Mouse (Mus musculus) cortical plate, adult 2 months (tissue): ENCODE measurements around the gene Nkiras2.

Source experiments
- CTCF ChIP-seq: fragments of 200-500 bp; IDR thresholded peaks from 2 replicates; pipeline ENCODE4 v1.5.1; 2011; ENCODE audit warnings: mild to moderate bottlenecking, control low read depth, low read length; ENCODE audit not compliant: insufficient read depth; ENCODE audit errors: extremely low read depth
- POLR2A ChIP-seq: fragments of 200-500 bp; IDR thresholded peaks from 2 replicates; pipeline ENCODE4 v1.6.1; 2011; ENCODE audit warnings: mild to moderate bottlenecking, low read length, control low read depth; ENCODE audit not compliant: insufficient read depth; ENCODE audit errors: extremely low read depth

DNA sequence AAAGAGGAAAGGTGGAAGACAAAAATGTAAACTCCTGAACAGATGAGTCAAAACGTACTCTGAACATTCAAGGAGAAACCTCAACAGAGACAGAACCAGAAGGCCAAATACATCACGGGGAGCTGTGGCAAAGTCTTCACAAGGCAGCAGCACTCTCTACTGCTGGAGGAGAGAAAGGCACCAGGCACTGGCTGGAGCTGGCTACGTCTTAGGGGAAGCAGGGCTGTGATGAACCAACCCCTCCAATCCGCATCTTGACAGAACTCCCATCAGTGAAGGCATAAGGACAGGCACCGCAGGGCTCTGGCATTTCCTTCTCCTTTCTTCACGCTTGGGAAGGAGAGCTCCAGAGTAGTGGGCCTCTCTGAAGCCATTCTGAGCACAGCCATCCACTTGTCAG is 7.4 kb upstream of the Nkiras2 start:
- no peak for TF ChIP-seq POLR2A
- peak; percentile 42; the same call in 1 of the 2 replicates for TF ChIP-seq CTCF
